Mouse (Mus musculus) layer of hippocampus, postnatal 14 days (tissue): ENCODE data around the gene Ssr3. TPM values are rescaled to one million over a fixed set of nuclear protein-coding genes. Genes with fewer than 3 reads are reported as not detected.

Experiments used
- total RNA-seq, 2 experiments: library from RNA; stranded (reverse); gene quantifications; 2 replicates each; pipeline ENCODE4 v1.2.3; 2021

Gene Ssr3
- total RNA-seq, 2 experiments from 2014 or later, result 112 to 115 TPM

Other genes starting within 250 kb of the Ssr3 start
- 10 to 100 TPM; 19.3 to 19.6 TPM for gene Tiparp, start 135.8 kb upstream of the Ssr3 start, total RNA-seq